ENCODE assay signal across 8 mouse cellular contexts in the genomic region with DNA sequence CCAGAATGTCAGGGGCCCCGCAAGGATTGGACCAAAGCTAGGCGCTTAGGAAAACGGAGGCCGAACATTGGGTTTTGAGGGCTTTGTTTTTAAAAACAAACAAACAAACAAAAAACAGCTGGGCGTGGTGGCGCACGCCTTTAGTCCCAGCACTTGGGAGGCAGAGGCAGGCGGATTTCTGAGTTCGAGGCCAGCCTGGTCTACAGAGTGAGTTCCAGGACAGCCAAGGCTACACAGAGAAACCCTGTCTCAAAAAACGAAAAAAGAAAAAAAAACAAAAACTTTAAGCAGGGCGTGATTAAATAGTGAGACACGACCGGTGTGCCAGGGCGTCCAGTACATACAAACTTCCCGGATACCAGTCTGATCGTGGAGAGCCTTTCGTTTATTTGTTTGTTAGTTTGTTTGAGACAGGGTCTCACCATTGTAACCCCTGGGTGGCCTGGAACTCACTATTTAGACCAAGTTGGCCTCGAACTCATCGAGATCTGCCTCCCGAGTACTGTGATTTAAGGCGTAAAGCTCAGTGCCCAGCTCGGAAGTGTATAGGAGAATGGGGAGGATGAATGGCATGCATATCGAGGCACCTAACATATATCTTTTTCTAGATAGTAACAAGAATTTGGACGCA. TPM values are rescaled to one million over a fixed set of nuclear protein-coding genes. Genes with fewer than 3 reads are reported as not detected.
DNase-seq lines count a peak whose midpoint lies in the region; ATAC-seq and TF ChIP-seq lines count a peak whose summit lies in the region.

No protein-coding gene starts in this region.

- no peak for TF ChIP-seq CTCF in lung, adult 2 months (IDR thresholded peaks at IDR 0.05; ENCODE audit: insufficient read depth, low read length)
- TF ChIP-seq CTCF in embryonic fibroblast, embryonic 13.5 days (IDR thresholded peaks at IDR 0.05; ENCODE audit: borderline replicate concordance, insufficient read depth, low read length) = no peak

- H3K36me3 ChIP-seq in intestine, embryonic 14.5 days (ENCODE audit: control insufficient read depth, insufficient read depth, low read length) = peaks cover 24% of the 10 kb centered on the region
- H3K36me3 ChIP-seq in neural tube, embryonic 14.5 days (ENCODE audit: control insufficient read depth, insufficient read depth, low read length) = peaks cover 12% of the 10 kb centered on the region; the same call in 1 of the 2 replicates

- H3K4me3 ChIP-seq in lung, adult 2 months (replicated peaks; ENCODE audit: extremely low read depth, low read depth, low read length) = peak overlapping the region; percentile 77
- peak overlapping the region; percentile 54 for H3K4me3 ChIP-seq in embryonic fibroblast, embryonic 13.5 days (ENCODE audit: insufficient read depth, low read length)
- peak overlapping the region; percentile 86 for H3K4me3 ChIP-seq in intestine, embryonic 14.5 days (ENCODE audit: low read depth, low read length)
- peak overlapping the region; percentile 81 for H3K4me3 ChIP-seq in neural tube, embryonic 14.5 days (ENCODE audit: low read depth, low read length)

- H3K27me3 ChIP-seq in intestine, embryonic 14.5 days (replicated peaks; ENCODE audit: control insufficient read depth, insufficient read depth, low read length) = no peaks in the 10 kb centered on the region
- H3K27me3 ChIP-seq in neural tube, embryonic 14.5 days (ENCODE audit: control insufficient read depth, insufficient read depth, low read length) = no peaks in the 10 kb centered on the region

- peak overlapping the region; percentile 85 for H3K27ac ChIP-seq in embryonic fibroblast, embryonic 13.5 days (ENCODE audit: insufficient read depth, low read length)
- H3K27ac ChIP-seq in intestine, embryonic 14.5 days (ENCODE audit: low read depth) = peak overlapping the region; percentile 92
- H3K27ac ChIP-seq in neural tube, embryonic 14.5 days (ENCODE audit: low read depth, low read length) = peak overlapping the region; percentile 93

- peaks cover 26% of the 10 kb centered on the region for H3K4me1 ChIP-seq in lung, adult 2 months (ENCODE audit: control insufficient read depth, insufficient read depth, low read length)
- H3K4me1 ChIP-seq in embryonic fibroblast, embryonic 13.5 days (ENCODE audit: control insufficient read depth, insufficient read depth, low read length) = peaks cover 10% of the 10 kb centered on the region
- peaks cover 30% of the 10 kb centered on the region for H3K4me1 ChIP-seq in intestine, embryonic 14.5 days (replicated peaks; ENCODE audit: control insufficient read depth, insufficient read depth, low read length)
- peaks cover 14% of the 10 kb centered on the region for H3K4me1 ChIP-seq in neural tube, embryonic 14.5 days (ENCODE audit: control insufficient read depth, insufficient read depth, low read length)

- H3K4me2 ChIP-seq in intestine, embryonic 14.5 days (ENCODE audit: low read length) = peak overlapping the region; percentile 92
- peak overlapping the region; percentile 97 for H3K4me2 ChIP-seq in neural tube, embryonic 14.5 days (ENCODE audit: low read depth, low read length)

- peak; percentile 46 for DNase-seq in lung, adult 2 months
- DNase-seq in lung, postnatal 4 days = no peak
- no peak for DNase-seq in intestine, embryonic 14.5 days (ENCODE audit: low spot score)
- no peak for DNase-seq in spleen, postnatal 4 days (ENCODE audit: low spot score in 2 of 2)
- no peak for DNase-seq in adrenal gland, adult 2 months
- no peak for DNase-seq in adipocyte (ENCODE audit: low spot score)

- peak overlapping the region; percentile 78 for H3K9ac ChIP-seq in intestine, embryonic 14.5 days (ENCODE audit: low read length)
- peak overlapping the region; percentile 42 for H3K9ac ChIP-seq in neural tube, embryonic 14.5 days (replicated peaks; ENCODE audit: low read depth, low read length)

- 12% methylated on average over 24 of the region's 24 CpGs for WGBS in lung, adult 2 months
- 25% methylated on average over 24 of the region's 24 CpGs for WGBS in intestine, embryonic 14.5 days
- 25% methylated on average over 24 of the region's 24 CpGs for WGBS in neural tube, embryonic 14.5 days

- no peaks in the 10 kb centered on the region for H3K9me3 ChIP-seq in intestine, embryonic 14.5 days (ENCODE audit: control insufficient read depth, low read length)
- no peaks in the 10 kb centered on the region for H3K9me3 ChIP-seq in neural tube, embryonic 14.5 days (ENCODE audit: control insufficient read depth, low read length)

- ATAC-seq in intestine, embryonic 14.5 days (replicated peaks; ENCODE audit: low FRiP score, low TSS enrichment, low read depth) = peak; percentile 10; the same call in 1 of the 2 replicates
- ATAC-seq in neural tube, embryonic 14.5 days (ENCODE audit: low read depth) = peak; percentile 3; the same call in 1 of the 2 replicates

- TF ChIP-seq POLR2A in lung, adult 2 months (IDR thresholded peaks at IDR 0.05; ENCODE audit: borderline replicate concordance, extremely low read depth, low read depth, low read length) = no peak
- 0 out of 2 replicates have a peak, but pooled peaks have one; percentile 18 for TF ChIP-seq POLR2A in embryonic fibroblast, embryonic 13.5 days (IDR thresholded peaks at IDR 0.05; ENCODE audit: low read depth, low read length)

RNA-seq across cellular contexts. Expression of gene Senp3, which starts 0.4 kb away (rescaled TPM):
- polyA plus RNA-seq in lung, adult 2 months (2012; rRNA removed) = 43.6 and 55.0 TPM in 2 replicates
- 117 and 187 TPM in 2 replicates for polyA plus RNA-seq in embryonic fibroblast, embryonic 13.5 days (2011; ENCODE audit: insufficient read length, low read depth, missing spikeins)
- 79.1 and 90.8 TPM in 2 replicates for polyA plus RNA-seq in intestine, embryonic 14.5 days (2014; fragmentation: Nextera tagmentation; extraction: Ambion mirVana)
- 104 and 116 TPM in 2 replicates for polyA plus RNA-seq in neural tube, embryonic 14.5 days (2014; fragmentation: Nextera tagmentation; extraction: Ambion mirVana)
- total RNA-seq in adrenal gland, adult 2 months (2021) = 10 to 100 TPM; 65.5 to 75.5 TPM
- 34.3 and 37.5 TPM in 2 replicates for polyA plus RNA-seq in adrenal gland, adult 2 months (2012; rRNA removed)

RNA-seq across cellular contexts. Expression of gene Tnfsf13, which starts 3.3 kb away (rescaled TPM):
- polyA plus RNA-seq in lung, adult 2 months (2012; rRNA removed) = 16.2 and 21.3 TPM in 2 replicates
- 0.85 and 1.5 TPM in 2 replicates for polyA plus RNA-seq in embryonic fibroblast, embryonic 13.5 days (2011; ENCODE audit: insufficient read length, low read depth, missing spikeins)
- polyA plus RNA-seq in intestine, embryonic 14.5 days (2014; fragmentation: Nextera tagmentation; extraction: Ambion mirVana) = 0.48 TPM in 1 of 2 replicates, not detected in the other
- polyA plus RNA-seq in neural tube, embryonic 14.5 days (2014; fragmentation: Nextera tagmentation; extraction: Ambion mirVana) = 0.24 and 0.72 TPM in 2 replicates
- total RNA-seq in adrenal gland, adult 2 months (2021) = 1 to 10 TPM; 1.6 to 2.4 TPM
- 2.2 and 2.4 TPM in 2 replicates for polyA plus RNA-seq in adrenal gland, adult 2 months (2012; rRNA removed)

RNA-seq across cellular contexts. Expression of gene Eif4a1, which starts 10.1 kb away (rescaled TPM):
- 152 and 265 TPM in 2 replicates for polyA plus RNA-seq in lung, adult 2 months (2012; rRNA removed)
- 717 and 781 TPM in 2 replicates for polyA plus RNA-seq in embryonic fibroblast, embryonic 13.5 days (2011; ENCODE audit: insufficient read length, low read depth, missing spikeins)
- 645 and 692 TPM in 2 replicates for polyA plus RNA-seq in intestine, embryonic 14.5 days (2014; fragmentation: Nextera tagmentation; extraction: Ambion mirVana)
- polyA plus RNA-seq in neural tube, embryonic 14.5 days (2014; fragmentation: Nextera tagmentation; extraction: Ambion mirVana) = 503 and 643 TPM in 2 replicates
- total RNA-seq in adrenal gland, adult 2 months (2021) = 100 to 1,000 TPM; 509 to 543 TPM
- 85.0 and 144 TPM in 2 replicates for polyA plus RNA-seq in adrenal gland, adult 2 months (2012; rRNA removed)

RNA-seq across cellular contexts. Expression of gene Tnfsf12, which starts 13.3 kb away (rescaled TPM):
- 84.2 and 98.8 TPM in 2 replicates for polyA plus RNA-seq in lung, adult 2 months (2012; rRNA removed)
- polyA plus RNA-seq in embryonic fibroblast, embryonic 13.5 days (2011; ENCODE audit: insufficient read length, low read depth, missing spikeins) = 20.0 and 25.5 TPM in 2 replicates
- 8.0 and 9.4 TPM in 2 replicates for polyA plus RNA-seq in intestine, embryonic 14.5 days (2014; fragmentation: Nextera tagmentation; extraction: Ambion mirVana)
- 2.1 and 3.4 TPM in 2 replicates for polyA plus RNA-seq in neural tube, embryonic 14.5 days (2014; fragmentation: Nextera tagmentation; extraction: Ambion mirVana)
- total RNA-seq in adrenal gland, adult 2 months (2021) = 10 to 100 TPM; 19.8 to 37.1 TPM
- 44.7 and 57.4 TPM in 2 replicates for polyA plus RNA-seq in adrenal gland, adult 2 months (2012; rRNA removed)

RNA-seq across cellular contexts. Expression of gene Tnfsfm13, which starts 13.6 kb away (rescaled TPM):
- polyA plus RNA-seq in lung, adult 2 months (2012; rRNA removed) = 12.7 and 20.0 TPM in 2 replicates
- polyA plus RNA-seq in embryonic fibroblast, embryonic 13.5 days (2011; ENCODE audit: insufficient read length, low read depth, missing spikeins) = 3.0 and 4.4 TPM in 2 replicates
- 2.3 and 3.7 TPM in 2 replicates for polyA plus RNA-seq in intestine, embryonic 14.5 days (2014; fragmentation: Nextera tagmentation; extraction: Ambion mirVana)
- 0.75 and 1.8 TPM in 2 replicates for polyA plus RNA-seq in neural tube, embryonic 14.5 days (2014; fragmentation: Nextera tagmentation; extraction: Ambion mirVana)
- 1 to 10 TPM; 3.1 to 7.0 TPM for total RNA-seq in adrenal gland, adult 2 months (2021)
- polyA plus RNA-seq in adrenal gland, adult 2 months (2012; rRNA removed) = 12.7 and 18.9 TPM in 2 replicates
